Mouse (Mus musculus) midbrain, embryonic 14.5 days (tissue): ENCODE data around the gene Ins2. TPM values are rescaled to one million over a fixed set of nuclear protein-coding genes. Genes with fewer than 3 reads are reported as not detected.
A peak's percentile ranks its signal among the peaks of the same experiment; 100 is the strongest.

Source experiments
- ATAC-seq: fragments of 200-750 bp; cut with Nextera tagmentation; 2 replicates; pipeline ENCODE4 v1.8.0; 2017; ENCODE audit warnings: moderate number of reproducible peaks, moderate library complexity; ENCODE audit not compliant: low FRiP score, low TSS enrichment
- DNase-seq: peaks from one replicate; pipeline ENCODE4 v3.0.0-alpha.2; 2015
- H3K27ac ChIP-seq: fragments of 300-500 bp; sonication (generic); replicated peaks from 2 replicates; pipeline ENCODE4 v1.5.1; 2014; ENCODE audit warnings: mild to moderate bottlenecking, low read depth, low read length, moderate library complexity
- H3K27me3 ChIP-seq: fragments of 300-500 bp; sonication (generic); 2 replicates; pipeline ENCODE4 v1.6.1; 2014; ENCODE audit warnings: low read length, control low read depth, mixed read lengths; ENCODE audit not compliant: control insufficient read depth, insufficient read depth
- H3K36me3 ChIP-seq: fragments of 300-500 bp; sonication (generic); 2 replicates; pipeline ENCODE4 v1.6.1; 2014; ENCODE audit warnings: low read length, control low read depth; ENCODE audit not compliant: control insufficient read depth, insufficient read depth
- H3K4me1 ChIP-seq: fragments of 300-500 bp; sonication (generic); 2 replicates; pipeline ENCODE4 v1.6.1; 2014; ENCODE audit warnings: mild to moderate bottlenecking, antibody characterized with exemption, low read length, control low read depth; ENCODE audit not compliant: control insufficient read depth, insufficient read depth
- H3K4me2 ChIP-seq: fragments of 300-500 bp; sonication (generic); 2 replicates; pipeline ENCODE4 v1.6.1; 2014; ENCODE audit warnings: mild to moderate bottlenecking, low read length, moderate library complexity
- H3K4me3 ChIP-seq: fragments of 300-500 bp; sonication (generic); replicated peaks from 2 replicates; pipeline ENCODE4 v1.5.1; 2014; ENCODE audit warnings: low read depth, low read length
- H3K9ac ChIP-seq: fragments of 300-500 bp; sonication (generic); replicated peaks from 2 replicates; pipeline ENCODE4 v1.6.1; 2014; ENCODE audit warnings: mild to moderate bottlenecking, low read length, moderate library complexity
- H3K9me3 ChIP-seq: fragments of 300-500 bp; sonication (generic); 2 replicates; pipeline ENCODE4 v1.6.1; 2016; ENCODE audit warnings: low read length, control low read depth, mixed read lengths; ENCODE audit not compliant: control insufficient read depth
- WGBS: fragments of 180-500 bp; shearing (Covaris S2); extraction: QIAGEN DNeasy Blood & Tissue Kit; methylation state at CpG from one replicate; pipeline ENCODE4 v1.1.7; 2014; 5-methylcytosine and 5-hydroxymethylcytosine counted together
- polyA plus RNA-seq: library from polyadenylated mRNA; unstranded; fragments of >200 nt; fragmentation: Nextera tagmentation; extraction: Ambion mirVana; gene quantifications from 2 replicates; pipeline ENCODE4 v1.2.1, GENCODE M21; 2014

The Ins2 gene
- polyA plus RNA-seq, 1 experiment from 2014 or later: not detected

GRCm38 (mm10) chr7:142666659-142667058, 76.5 kb downstream of the Ins2 start, which contains the start of gene Igf2:
Igf2 (minus strand) TSS chr7:142666816.
- no peaks in the 10 kb centered on the region for H3K4me1 ChIP-seq
- 63% methylated on average over 2 of the region's 2 CpGs for WGBS
- H3K9ac ChIP-seq: no peak within 1 kb of the TSS
- no peak within 1 kb of the TSS for H3K4me2 ChIP-seq
- DNase-seq (no peak), ATAC-seq (no peak)
- no peaks in the 10 kb centered on the region for H3K36me3 ChIP-seq
- no peak within 1 kb of the TSS for H3K4me3 ChIP-seq
- no peak within 1 kb of the TSS for H3K27ac ChIP-seq
- peaks cover 52% of the 10 kb centered on the region for H3K27me3 ChIP-seq
- H3K9me3 ChIP-seq: peaks cover 5% of the 10 kb centered on the region

GRCm38 (mm10) chr7:142666109-142666508, 77.1 kb downstream of the Ins2 start:
- Histone ChIP-seq H3K9ac (no peak overlapping the region), H3K4me1 (no peaks in the 10 kb centered on the region), H3K4me3 (no peak overlapping the region), H3K4me2 (no peak overlapping the region), H3K27ac (no peak overlapping the region), H3K9me3 (peaks cover 5% of the 10 kb centered on the region), H3K27me3 (peaks cover 58% of the 10 kb centered on the region), H3K36me3 (no peaks in the 10 kb centered on the region)
- no peak for ATAC-seq
- WGBS: 67% methylated on average over 4 of the region's 4 CpGs
- no peak for DNase-seq

DNA sequence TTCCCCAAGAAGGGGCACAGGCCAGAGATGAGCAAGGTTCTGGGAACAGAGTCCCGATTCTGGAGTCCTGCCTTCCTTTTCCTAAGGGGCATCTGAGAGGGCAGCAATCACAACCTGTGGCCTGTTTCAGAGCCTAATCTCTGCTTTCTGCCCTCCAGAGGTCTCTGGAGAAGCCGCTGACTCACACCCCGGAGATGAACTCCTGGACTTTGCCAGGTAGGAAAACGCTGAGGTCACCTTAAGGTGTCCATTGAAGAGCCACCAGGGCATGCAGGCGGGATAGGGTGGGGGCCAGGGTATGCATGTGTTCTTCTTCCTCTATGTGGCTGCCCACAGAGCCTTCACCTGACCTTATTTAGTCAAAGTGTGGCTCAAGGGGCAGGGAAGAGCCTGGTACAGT, 77.8 kb downstream of the Ins2 start:
- ATAC-seq (no peak), DNase-seq (no peak)
- H3K4me1 ChIP-seq: 0 out of 2 replicates have a peak, but pooled peaks cover 3% of the 10 kb centered on the region
- H3K9ac ChIP-seq: no peak overlapping the region
- H3K27ac ChIP-seq: no peak overlapping the region
- no peak overlapping the region for H3K4me2 ChIP-seq
- WGBS: 40% methylated on average over 5 of the region's 5 CpGs
- H3K27me3 ChIP-seq: peaks cover 65% of the 10 kb centered on the region
- H3K36me3 ChIP-seq: no peaks in the 10 kb centered on the region
- H3K4me3 ChIP-seq: no peak overlapping the region
- H3K9me3 ChIP-seq: peaks cover 3% of the 10 kb centered on the region; the same call in 1 of the 2 replicates

DNA sequence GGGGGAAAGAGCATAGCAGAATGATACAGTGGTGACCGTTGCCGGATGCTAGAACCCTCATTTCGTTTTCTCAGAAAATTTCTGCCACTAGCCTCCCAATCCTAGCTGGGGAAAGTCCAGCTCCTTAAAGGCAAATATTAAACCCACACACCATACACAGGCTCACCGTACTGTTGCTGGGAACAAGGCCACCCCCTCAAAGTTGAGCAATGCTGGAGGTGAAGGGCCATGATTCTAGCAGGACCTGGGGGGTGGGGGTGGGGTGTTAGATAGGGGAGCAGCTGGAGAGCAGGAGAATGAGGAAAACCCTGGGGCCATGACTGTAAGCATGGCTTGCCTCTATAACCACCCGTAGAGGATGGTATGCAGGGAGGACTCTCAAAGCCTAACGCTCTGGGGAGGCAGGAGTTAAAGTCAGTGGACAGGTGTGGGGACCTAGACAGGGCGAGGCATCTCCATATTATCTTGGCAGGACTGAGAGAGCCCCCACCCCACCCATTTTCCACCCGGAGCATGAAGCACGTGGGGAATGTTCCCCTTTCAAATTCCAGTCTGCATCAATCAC, 78.6 kb downstream of the Ins2 start:
- Histone ChIP-seq H3K4me2 (no peak overlapping the region), H3K4me1 (0 out of 2 replicates have a peak, but pooled peaks cover 3% of the 10 kb centered on the region), H3K9me3 (0 out of 2 replicates have a peak, but pooled peaks cover 2% of the 10 kb centered on the region), H3K4me3 (no peak overlapping the region), H3K9ac (no peak overlapping the region), H3K27ac (no peak overlapping the region), H3K27me3 (peaks cover 73% of the 10 kb centered on the region), H3K36me3 (no peaks in the 10 kb centered on the region)
- peak; percentile 18 for DNase-seq
- no peak for ATAC-seq
- WGBS: 6% methylated on average over 9 of the region's 9 CpGs

DNA sequence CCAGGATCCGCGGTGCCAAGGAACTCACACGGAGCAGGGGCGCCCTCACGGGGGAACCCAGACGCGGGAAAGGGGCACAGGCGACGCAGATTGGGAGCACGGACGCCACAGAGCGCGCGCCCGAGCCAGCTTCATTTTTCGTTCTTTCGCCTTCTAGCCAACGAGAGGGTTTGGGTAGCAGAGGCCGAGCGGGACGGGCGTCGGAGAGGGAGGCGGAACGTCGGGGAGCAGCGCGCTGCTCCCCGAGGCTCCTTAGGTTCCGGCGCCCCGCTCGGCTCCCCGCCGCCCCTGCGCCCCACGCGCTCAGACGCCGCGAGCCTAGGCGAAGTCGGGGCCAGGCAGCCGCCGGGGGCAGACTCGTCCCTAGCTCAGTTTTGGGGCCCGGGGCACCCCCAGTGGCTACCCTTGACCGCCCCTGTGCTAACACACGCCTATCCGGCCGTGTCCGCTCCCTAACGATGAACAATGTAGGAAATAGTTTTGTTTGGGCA, 79.2 kb downstream of the Ins2 start:
- Histone ChIP-seq H3K4me3 (0 out of 2 replicates have a peak overlapping the region, but pooled peaks have one; percentile 10), H3K4me1 (peaks cover 3% of the 10 kb centered on the region; the same call in 1 of the 2 replicates), H3K27me3 (peaks cover 79% of the 10 kb centered on the region), H3K36me3 (no peaks in the 10 kb centered on the region), H3K9ac (no peak overlapping the region), H3K9me3 (no peaks in the 10 kb centered on the region), H3K27ac (no peak overlapping the region), H3K4me2 (no peak overlapping the region)
- DNase-seq (peak; percentile 43), ATAC-seq (no peak)
- under 1% methylated on average over 52 of the region's 53 CpGs for WGBS

- Histone ChIP-seq H3K4me3 (no peak overlapping the region), H3K27me3 (peaks cover 87% of the 10 kb centered on the region), H3K4me2 (no peak overlapping the region), H3K4me1 (peaks cover 8% of the 10 kb centered on the region; the same call in 1 of the 2 replicates), H3K36me3 (no peaks in the 10 kb centered on the region), H3K9ac (no peak overlapping the region), H3K27ac (no peak overlapping the region), H3K9me3 (no peaks in the 10 kb centered on the region)
- ATAC-seq (no peak), DNase-seq (peak; percentile 26)
- 3% methylated on average over 5 of the region's 5 CpGs for WGBS
Observed at GRCm38 (mm10) chr7:142663151-142663550, 80.0 kb downstream of the Ins2 start.

- Histone ChIP-seq H3K9me3 (no peaks in the 10 kb centered on the region), H3K4me2 (no peak overlapping the region)
Observed at GRCm38 (mm10) chr7:142661811-142662210, 81.4 kb downstream of the Ins2 start.

GRCm38 (mm10) chr7:142661046-142661445, 82.1 kb downstream of the Ins2 start:
- peaks cover 99% of the 10 kb centered on the region for H3K27me3 ChIP-seq
- H3K9me3 ChIP-seq: no peaks in the 10 kb centered on the region
- no peak for ATAC-seq
- no peak overlapping the region for H3K27ac ChIP-seq
- H3K9ac ChIP-seq: no peak overlapping the region
- no peaks in the 10 kb centered on the region for H3K36me3 ChIP-seq
- peak; percentile 8 for DNase-seq
- H3K4me3 ChIP-seq: peak overlapping the region; percentile 18
- under 1% methylated on average over 25 of the region's 25 CpGs for WGBS
- H3K4me2 ChIP-seq: peak overlapping the region; percentile 37; the same call in 1 of the 2 replicates
- H3K4me1 ChIP-seq: peaks cover 8% of the 10 kb centered on the region; the same call in 1 of the 2 replicates

More at GRCm38 (mm10) chr7:142661811-142662210, 81.4 kb downstream of the Ins2 start:
- Histone ChIP-seq H3K27me3 (peaks cover 98% of the 10 kb centered on the region), H3K36me3 (no peaks in the 10 kb centered on the region), H3K4me1 (peaks cover 8% of the 10 kb centered on the region; the same call in 1 of the 2 replicates), H3K9ac (no peak overlapping the region), H3K4me3 (no peak overlapping the region), H3K27ac (no peak overlapping the region)
- DNase-seq (peak; percentile 15), ATAC-seq (no peak)

DNA sequence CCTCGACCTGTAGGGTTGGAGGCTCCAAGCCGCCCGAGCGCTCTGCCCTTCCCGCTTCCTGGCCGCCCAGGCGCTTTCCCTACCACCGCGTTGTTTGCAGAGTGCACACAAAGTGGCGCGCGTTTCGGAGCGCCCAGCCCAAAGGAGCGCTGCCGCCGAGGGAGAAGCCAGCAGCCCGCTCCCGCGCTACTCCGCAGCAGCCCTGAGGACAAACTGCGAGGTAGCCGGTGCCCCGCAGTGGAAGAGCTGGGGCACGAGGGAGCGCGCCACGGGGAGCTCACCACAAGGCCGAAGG, 82.6 kb downstream of the Ins2 start:
- H3K9me3 ChIP-seq: no peaks in the 10 kb centered on the region
- peak; percentile 61 for DNase-seq
- WGBS: under 1% methylated on average over 29 of the region's 29 CpGs

More for the DNA sequence above, 82.6 kb downstream of the Ins2 start:
- H3K36me3 ChIP-seq: no peaks in the 10 kb centered on the region
- peak overlapping the region; percentile 18 for H3K4me3 ChIP-seq
- ATAC-seq: no peak
- H3K27me3 ChIP-seq: peaks cover 99% of the 10 kb centered on the region
- no peak overlapping the region for H3K27ac ChIP-seq
- H3K4me1 ChIP-seq: peaks cover 8% of the 10 kb centered on the region; the same call in 1 of the 2 replicates
- H3K9ac ChIP-seq: no peak overlapping the region
- peak overlapping the region; percentile 37 for H3K4me2 ChIP-seq
